Mouse (Mus musculus): Measurements from ENCODE around the gene Rtl3. TPM values are rescaled to one million over a fixed set of nuclear protein-coding genes. Genes with fewer than 3 reads are reported as not detected.

Rtl3 gene
- polyA plus RNA-seq, 1 experiment from 2014 or later, result 0.76 TPM

DNA sequence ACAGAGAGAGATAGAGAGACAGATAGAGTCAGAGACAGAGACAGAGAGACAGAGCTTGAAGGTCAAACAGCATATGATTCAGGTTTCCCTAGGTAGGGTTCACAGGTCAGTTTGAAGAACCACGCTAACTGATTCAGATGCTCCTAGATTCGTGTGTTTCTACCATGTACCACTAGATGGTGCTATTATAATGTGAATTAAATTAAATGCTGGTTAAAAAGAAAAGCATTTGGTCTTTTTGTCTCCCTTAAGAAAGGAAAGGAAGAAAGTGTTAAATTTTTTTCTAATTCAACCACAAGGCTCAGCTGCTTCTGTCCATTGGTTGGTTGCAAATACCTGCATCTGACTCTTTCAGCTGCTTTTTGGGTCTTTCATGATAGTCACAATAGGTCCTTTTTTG, 45.8 kb downstream of the Rtl3 start:
- Histone ChIP-seq H3K4me2 (ENCODE audit: low read length) (no peak overlapping the region), H3K36me3 (ENCODE audit: control insufficient read depth, insufficient read depth, low read length) (no peaks in the 10 kb centered on the region), H3K9ac (ENCODE audit: low read depth, low read length) (no peak overlapping the region), H3K27ac (ENCODE audit: low read depth, low read length) (no peak overlapping the region), H3K9me3 (ENCODE audit: control insufficient read depth, low read length) (no peaks in the 10 kb centered on the region), H3K27me3 (replicated peaks; ENCODE audit: control insufficient read depth, insufficient read depth, low read length) (no peaks in the 10 kb centered on the region), H3K4me3 (ENCODE audit: low read length) (no peak overlapping the region), H3K4me1 (ENCODE audit: control insufficient read depth, insufficient read depth, low read depth, low read length) (no peaks in the 10 kb centered on the region)
- 11% methylated on average over 2 of the region's 2 CpGs for WGBS
- ATAC-seq, result no peak

Other genes with a start within 250 kb of the Rtl3 start
- gene Cysltr1, start 237.0 kb downstream of the Rtl3 start, polyA plus RNA-seq (2015; fragmentation: Nextera tagmentation; extraction: Ambion mirVana), result 0.10 and 0.46 TPM in 2 replicates
- 5.5 and 6.2 TPM in 2 replicates for gene Lpar4, start 80.0 kb upstream of the Rtl3 start, polyA plus RNA-seq (2015; fragmentation: Nextera tagmentation; extraction: Ambion mirVana)
- gene P2ry10, start 247.8 kb upstream of the Rtl3 start, polyA plus RNA-seq (2015; fragmentation: Nextera tagmentation; extraction: Ambion mirVana), result not detected in 2 replicates

All from hindbrain, embryonic 16.5 days (tissue).